Mouse (Mus musculus) ES-Bruce4 (cell line): ENCODE measurements around the gene Wdr70. TPM values are rescaled to one million over a fixed set of nuclear protein-coding genes. Genes with fewer than 3 reads are reported as not detected.
A peak's percentile ranks its signal among the peaks of the same experiment; 100 is the strongest.

Experiments
- H3K27ac ChIP-seq: 2 replicates; pipeline ENCODE4 v1.5.1; 2012; ENCODE audit warnings: low read length, inconsistent platforms; ENCODE audit not compliant: insufficient read depth
- H3K27me3 ChIP-seq: 2 replicates; pipeline ENCODE4 v1.6.1; 2012; ENCODE audit warnings: mild to moderate bottlenecking, low read length, inconsistent platforms; ENCODE audit not compliant: control insufficient read depth, poor library complexity, insufficient read depth, severe bottlenecking
- H3K36me3 ChIP-seq: 2 replicates; pipeline ENCODE4 v1.6.1; 2012; ENCODE audit warnings: inconsistent platforms, mild to moderate bottlenecking, low read length, moderate library complexity; ENCODE audit not compliant: control insufficient read depth, poor library complexity, insufficient read depth, severe bottlenecking
- H3K4me1 ChIP-seq: one replicate; pipeline ENCODE4 v1.8.1; 2011; ENCODE audit warnings: low read length; ENCODE audit not compliant: control insufficient read depth, insufficient read depth
- H3K4me3 ChIP-seq: 2 replicates; pipeline ENCODE4 v1.5.1; 2011; ENCODE audit warnings: low read depth, mild to moderate bottlenecking, low read length
- H3K9ac ChIP-seq: 2 replicates; pipeline ENCODE4 v1.6.1; 2012; ENCODE audit warnings: low read depth, mild to moderate bottlenecking, inconsistent platforms; ENCODE audit not compliant: poor library complexity, severe bottlenecking
- H3K9me3 ChIP-seq: replicated peaks from 2 replicates; pipeline ENCODE4 v1.6.1; 2012; ENCODE audit warnings: mild to moderate bottlenecking, low read length, inconsistent platforms; ENCODE audit not compliant: control insufficient read depth, poor library complexity, insufficient read depth, severe bottlenecking
- CTCF ChIP-seq: IDR thresholded peaks from one replicate; pipeline ENCODE4 v1.8.1; 2011; ENCODE audit warnings: low read depth, low read length
- EP300 ChIP-seq: IDR thresholded peaks from 2 replicates; pipeline ENCODE4 v1.6.1; 2011; ENCODE audit warnings: low read depth, low read length; ENCODE audit not compliant: insufficient read depth
- POLR2A ChIP-seq: IDR thresholded peaks from one replicate; pipeline ENCODE4 v1.8.1; 2011; ENCODE audit warnings: low read length; ENCODE audit not compliant: insufficient read depth
- polyA plus RNA-seq: library from polyadenylated mRNA; stranded (reverse); fragments of >200 nt; gene quantifications from 2 replicates; pipeline ENCODE4 v1.2.4, GENCODE M21; 2011; ENCODE audit warnings: low read depth; ENCODE audit not compliant: missing spikeins, insufficient read depth, insufficient read length

Gene Wdr70
- polyA plus RNA-seq, 1 experiment: 65.5 TPM

DNA sequence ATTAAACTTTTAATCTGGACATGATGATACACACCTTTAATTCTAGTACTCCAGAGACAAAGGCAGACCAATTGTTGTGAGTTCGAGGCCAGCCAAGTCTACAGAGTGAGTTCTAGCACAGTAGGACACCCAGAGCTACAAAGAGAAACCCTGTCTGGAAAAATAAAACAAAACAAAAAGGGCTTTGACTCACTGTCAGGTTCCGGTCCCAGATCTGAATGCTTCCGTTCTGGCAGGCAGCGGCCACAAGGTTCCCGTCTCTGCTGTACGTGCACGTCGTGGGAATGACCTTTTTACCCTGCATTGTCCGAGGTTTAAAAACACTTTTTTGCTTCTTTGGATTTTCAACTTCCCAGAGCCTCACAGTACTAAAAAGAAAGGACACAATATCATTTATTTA is 122.2 kb downstream of the Wdr70 start:
- Histone ChIP-seq H3K4me3 (no peak overlapping the region), H3K9me3 (no peaks in the 10 kb centered on the region), H3K36me3 (no peaks in the 10 kb centered on the region), H3K27me3 (no peaks in the 10 kb centered on the region), H3K27ac (no peak overlapping the region), H3K4me1 (no peaks in the 10 kb centered on the region), H3K9ac (no peak overlapping the region)
- no peak for TF ChIP-seq POLR2A
- no peak for TF ChIP-seq EP300
- TF ChIP-seq CTCF: no peak

DNA sequence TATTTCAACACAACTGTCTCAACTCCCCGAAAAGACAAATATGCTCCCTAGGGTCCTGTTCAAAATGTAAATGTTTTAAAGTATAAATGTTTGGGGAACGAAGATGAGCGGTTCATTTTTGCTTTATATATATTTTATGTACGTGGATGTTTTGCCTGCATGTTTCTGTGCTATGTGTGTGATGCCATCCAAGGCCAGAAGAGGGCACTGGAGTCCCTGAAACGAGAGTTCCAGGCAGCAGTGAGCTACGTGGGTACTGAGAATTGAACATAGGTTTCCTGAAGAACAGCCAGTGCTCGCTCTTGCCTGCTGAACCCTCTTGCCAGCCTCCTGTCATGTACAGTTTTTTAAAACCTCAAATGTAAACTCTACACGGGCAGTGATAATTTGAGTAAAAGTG is 124.6 kb downstream of the Wdr70 start:
- H3K27me3 ChIP-seq: no peaks in the 10 kb centered on the region
- no peaks in the 10 kb centered on the region for H3K9me3 ChIP-seq
- H3K9ac ChIP-seq: no peak overlapping the region
- TF ChIP-seq POLR2A: no peak
- peak; percentile 76 for TF ChIP-seq CTCF
- no peak overlapping the region for H3K27ac ChIP-seq
- H3K36me3 ChIP-seq: no peaks in the 10 kb centered on the region
- no peak overlapping the region for H3K4me3 ChIP-seq
- no peaks in the 10 kb centered on the region for H3K4me1 ChIP-seq

DNA sequence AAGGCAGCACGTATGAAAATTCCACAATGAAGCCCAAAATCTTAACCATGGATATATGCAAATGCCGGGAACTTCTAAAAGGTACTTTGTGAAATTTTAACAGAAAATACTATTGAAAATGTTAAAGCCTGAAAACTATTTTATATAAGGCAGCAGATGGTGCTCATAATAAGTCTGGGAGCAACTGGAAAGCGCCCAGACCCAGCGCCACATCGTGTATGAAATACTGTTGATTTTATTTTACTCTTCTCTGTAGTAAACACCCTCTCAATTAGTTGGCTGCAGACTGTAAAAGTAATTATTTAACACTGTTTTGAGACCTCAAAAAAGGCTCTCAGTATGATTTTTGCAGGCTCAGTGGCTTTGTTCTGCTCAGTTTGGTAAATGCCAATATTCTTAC is 126.5 kb downstream of the Wdr70 start:
- no peak overlapping the region for H3K4me3 ChIP-seq
- H3K9me3 ChIP-seq: no peaks in the 10 kb centered on the region
- no peaks in the 10 kb centered on the region for H3K4me1 ChIP-seq
- H3K27me3 ChIP-seq: no peaks in the 10 kb centered on the region
- no peaks in the 10 kb centered on the region for H3K36me3 ChIP-seq
- TF ChIP-seq POLR2A: no peak
- TF ChIP-seq EP300: no peak
- TF ChIP-seq CTCF: no peak
- no peak overlapping the region for H3K27ac ChIP-seq
- no peak overlapping the region for H3K9ac ChIP-seq

DNA sequence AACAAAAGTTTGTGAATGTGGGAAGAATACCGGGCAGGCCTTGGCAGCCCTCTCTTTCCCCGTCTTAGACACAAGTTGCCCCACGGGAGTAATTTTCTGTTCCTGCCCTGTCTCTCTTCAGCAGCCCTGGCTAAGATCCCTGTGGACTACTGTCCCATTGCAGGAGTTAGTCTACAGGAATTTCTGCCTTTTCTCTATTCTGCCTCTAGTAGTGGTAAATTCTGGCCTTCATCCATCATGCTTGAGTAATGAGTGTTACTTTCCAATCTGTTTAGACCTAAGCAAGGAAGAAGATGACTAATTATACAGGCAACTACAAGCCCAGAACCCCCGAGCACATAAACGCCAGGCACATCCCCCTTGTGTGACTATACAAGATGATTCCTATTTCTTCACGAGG is 136.2 kb downstream of the Wdr70 start:
- no peaks in the 10 kb centered on the region for H3K9me3 ChIP-seq
- TF ChIP-seq POLR2A (no peak), CTCF (no peak), EP300 (no peak)
- H3K9ac ChIP-seq: no peak overlapping the region
- no peaks in the 10 kb centered on the region for H3K4me1 ChIP-seq
- no peaks in the 10 kb centered on the region for H3K36me3 ChIP-seq
- H3K27me3 ChIP-seq: no peaks in the 10 kb centered on the region
- no peak overlapping the region for H3K4me3 ChIP-seq
- no peak overlapping the region for H3K27ac ChIP-seq

GRCm38 (mm10) chr15:7961489-7961888 is 137.5 kb downstream of the Wdr70 start:
- no peak for TF ChIP-seq POLR2A
- no peak for TF ChIP-seq CTCF
- no peak for TF ChIP-seq EP300
- no peak overlapping the region for H3K4me3 ChIP-seq
- no peak overlapping the region for H3K9ac ChIP-seq
- H3K36me3 ChIP-seq: no peaks in the 10 kb centered on the region
- H3K9me3 ChIP-seq: no peaks in the 10 kb centered on the region
- no peaks in the 10 kb centered on the region for H3K4me1 ChIP-seq
- no peak overlapping the region for H3K27ac ChIP-seq
- no peaks in the 10 kb centered on the region for H3K27me3 ChIP-seq

GRCm38 (mm10) chr15:7956899-7957298 is 142.1 kb downstream of the Wdr70 start:
- H3K27ac ChIP-seq: no peak overlapping the region
- no peaks in the 10 kb centered on the region for H3K36me3 ChIP-seq
- TF ChIP-seq POLR2A: no peak
- no peak for TF ChIP-seq EP300
- TF ChIP-seq CTCF: no peak
- H3K4me3 ChIP-seq: no peak overlapping the region
- no peak overlapping the region for H3K9ac ChIP-seq
- H3K27me3 ChIP-seq: no peaks in the 10 kb centered on the region
- H3K4me1 ChIP-seq: no peaks in the 10 kb centered on the region
- no peaks in the 10 kb centered on the region for H3K9me3 ChIP-seq
